Mouse (Mus musculus) thymus, postnatal 25 days (tissue): ENCODE measurements at regions not wholly inside any gene's neighbourhood (a gene's known extent, or its start where the extent isn't known, plus 50 kb on each side); places are given as distances from the start of the nearest gene placed in this dataset.

Experiments used
- DNase-seq: peaks from one replicate; pipeline ENCODE4 v3.0.0; 2022

DNA sequence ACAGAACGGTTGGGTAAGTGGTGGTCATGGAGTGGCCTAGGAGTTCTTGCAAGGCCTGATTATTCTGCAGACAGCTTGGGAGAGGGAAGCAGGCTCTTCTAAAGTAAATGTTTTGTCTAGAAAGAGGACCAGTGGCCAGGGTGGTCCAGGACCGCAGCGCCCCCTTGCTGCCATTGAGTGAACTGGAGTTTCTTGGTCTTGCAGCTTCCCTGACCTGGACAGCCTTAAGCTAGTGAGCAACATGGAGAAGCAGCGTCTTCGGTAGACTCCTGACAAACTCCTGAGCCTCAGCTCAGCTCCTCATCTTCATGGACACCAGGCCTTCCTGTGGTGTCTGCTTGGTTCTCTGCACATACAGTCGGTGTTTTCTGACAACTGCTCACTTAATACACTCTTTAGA is 376.4 kb downstream of the Nkx6-1 start:
- peak; percentile 2 for DNase-seq

DNA sequence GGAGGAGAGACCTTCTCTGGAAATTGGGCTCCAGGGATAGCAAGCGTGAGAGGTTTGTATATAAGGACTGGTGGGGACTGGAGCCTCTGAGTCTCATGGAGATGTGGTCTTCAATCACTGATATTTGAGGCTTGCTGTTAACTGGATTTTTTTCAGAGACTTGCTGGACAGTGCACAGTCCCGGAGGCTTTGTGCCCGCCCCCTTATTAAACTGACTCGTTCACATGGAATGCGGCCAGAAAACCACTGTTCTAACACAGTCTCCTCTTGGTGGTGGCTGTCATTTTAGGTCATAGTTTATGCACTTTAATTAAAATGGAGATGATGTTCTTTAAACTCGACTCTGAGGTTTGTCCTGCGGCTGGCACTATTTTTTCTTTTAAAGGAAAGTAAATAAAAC is 378.9 kb downstream of the Nkx6-1 start:
- DNase-seq = no peak

DNA sequence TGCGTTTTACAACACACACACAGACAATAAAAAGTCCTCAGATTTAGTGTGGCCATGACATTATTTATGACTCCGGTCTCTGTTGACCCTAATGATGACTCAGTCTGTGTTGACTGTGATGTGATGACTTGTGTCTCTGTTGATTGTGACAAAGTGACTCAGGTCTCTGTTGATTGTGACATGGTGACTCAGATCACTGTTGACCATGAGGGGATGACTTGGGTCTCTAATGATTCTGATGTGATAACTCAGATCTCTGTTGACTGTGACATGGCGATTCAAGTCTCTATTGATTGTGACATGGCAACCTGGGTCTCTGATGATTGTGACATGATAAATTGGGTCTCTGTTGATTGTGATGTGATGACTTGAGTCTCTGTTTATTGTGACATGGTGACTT is 405.0 kb downstream of the Gpat3 start:
- no peak for DNase-seq

DNA sequence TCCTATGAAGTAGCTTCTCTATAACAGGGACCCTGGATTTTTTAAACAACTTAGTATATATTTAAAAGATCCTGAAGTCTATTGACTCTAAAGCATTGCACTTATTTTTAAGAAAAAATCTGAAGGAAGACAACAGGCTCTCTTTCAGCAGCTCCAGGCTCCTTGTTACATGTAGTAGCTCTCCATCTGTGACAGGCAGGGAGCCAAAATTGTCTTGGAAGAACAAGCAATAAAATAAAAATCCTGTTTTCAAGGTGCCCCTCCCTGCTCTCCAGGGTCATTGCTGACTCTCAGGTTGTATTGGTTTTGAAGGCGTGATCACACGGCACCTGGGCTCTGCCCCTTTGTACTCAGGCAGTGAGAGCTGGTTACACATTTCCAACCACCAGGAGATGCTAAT is 397.1 kb downstream of the Gpat3 start:
- no peak for DNase-seq

DNA sequence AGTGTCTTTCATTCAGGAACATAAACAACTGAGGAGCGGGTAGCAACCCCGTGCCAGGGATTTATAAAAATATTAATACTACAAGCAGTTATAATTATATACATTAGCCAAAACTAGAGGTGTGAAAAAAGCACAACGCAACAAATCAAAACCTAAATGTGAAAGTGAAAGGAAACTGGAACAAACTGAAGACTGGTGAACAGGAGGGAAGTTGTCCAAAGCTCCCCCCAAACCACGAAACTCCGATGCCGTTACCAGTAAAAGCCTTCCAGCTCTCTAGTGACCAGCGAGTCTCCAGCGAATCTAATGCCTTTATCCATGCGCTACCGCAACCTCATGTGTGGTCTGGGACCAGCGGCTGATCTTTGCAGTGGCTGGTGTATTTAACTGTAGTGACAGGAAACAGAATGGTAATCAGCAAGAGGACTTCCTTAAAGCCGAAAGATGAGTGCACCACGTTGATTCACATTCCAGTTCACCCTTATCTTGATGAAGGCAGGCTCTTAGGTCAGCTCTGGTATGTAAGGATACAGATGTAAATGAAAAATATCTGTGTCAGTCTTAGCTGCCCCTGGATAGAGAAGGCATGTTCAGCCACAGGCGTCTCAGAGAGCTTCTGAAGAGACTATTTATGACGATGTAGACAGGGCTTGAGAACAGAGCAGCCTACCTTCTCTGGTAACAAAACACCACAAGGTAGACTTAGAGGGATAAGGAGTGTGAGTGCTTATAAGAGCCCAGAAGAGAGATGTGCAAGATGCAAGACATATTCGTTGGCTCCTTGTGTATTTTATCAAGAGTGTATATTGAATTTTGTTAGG is 394.0 kb downstream of the Gpat3 start:
- peak; percentile 32 for DNase-seq

DNA sequence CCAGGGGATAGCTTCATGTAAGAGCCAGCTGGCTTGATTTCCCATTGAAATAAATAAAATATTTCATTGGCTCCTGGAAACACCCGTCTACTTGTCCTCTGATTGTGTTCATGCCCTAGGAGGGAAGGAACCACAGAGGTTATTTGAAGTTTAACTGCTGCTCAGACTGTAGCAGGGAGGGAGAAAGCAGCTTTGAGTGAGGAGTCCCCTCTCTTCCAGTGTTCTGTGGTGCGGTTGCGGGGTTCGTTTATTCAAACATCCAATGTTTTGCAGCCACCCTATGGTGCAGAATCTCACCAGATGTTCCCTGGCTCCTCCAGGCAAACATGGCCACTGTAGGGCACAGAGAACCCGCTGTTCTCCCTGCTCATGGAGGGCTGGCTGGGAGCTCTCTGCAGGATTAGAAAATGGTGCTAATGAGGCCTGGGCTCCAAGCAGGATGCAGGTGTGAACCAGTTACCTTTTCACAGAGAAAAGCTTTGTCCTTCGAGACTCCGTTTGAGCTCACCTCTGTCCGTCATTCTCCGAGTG is 390.7 kb downstream of the Gpat3 start:
- DNase-seq = no peak

DNA sequence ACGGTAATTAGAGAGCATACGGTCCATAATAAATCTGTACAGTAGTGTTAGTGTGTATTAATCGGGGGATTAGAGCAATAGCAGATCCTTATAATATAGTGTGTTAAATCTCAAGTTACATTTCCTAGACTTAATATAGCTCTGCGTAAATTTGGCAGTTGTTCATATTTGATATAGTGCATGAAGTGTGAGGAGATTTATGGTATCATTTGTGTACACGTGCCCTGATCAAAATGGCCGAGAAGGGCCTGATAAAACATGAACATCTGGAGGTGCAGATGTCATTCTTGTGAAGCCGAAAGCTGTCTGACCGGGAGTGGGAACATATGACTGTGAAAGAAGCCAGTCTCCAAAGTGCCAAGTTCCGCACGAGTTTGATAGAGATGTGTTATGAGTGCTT is 376.9 kb downstream of the Gpat3 start:
- DNase-seq = no peak

DNA sequence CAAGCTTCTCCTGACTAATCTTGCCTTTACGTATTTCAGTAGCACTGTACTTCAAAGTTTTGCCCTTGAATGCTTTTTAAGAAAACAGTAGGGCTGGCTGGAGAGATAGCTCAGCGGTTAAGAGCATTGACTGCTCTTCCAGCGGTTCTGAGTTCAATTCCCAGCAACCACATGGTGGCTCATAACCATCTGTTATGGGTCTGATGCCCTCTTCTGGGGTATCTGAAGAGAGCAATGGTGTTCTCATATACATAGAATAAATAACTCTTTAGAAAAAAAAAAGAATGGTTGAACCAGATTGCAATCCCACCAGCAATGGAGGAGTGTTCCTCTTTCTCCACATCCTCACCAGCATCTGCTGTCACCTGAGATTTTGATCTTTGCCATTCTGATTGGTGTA is 372.6 kb downstream of the Gpat3 start:
- no peak for DNase-seq

DNA sequence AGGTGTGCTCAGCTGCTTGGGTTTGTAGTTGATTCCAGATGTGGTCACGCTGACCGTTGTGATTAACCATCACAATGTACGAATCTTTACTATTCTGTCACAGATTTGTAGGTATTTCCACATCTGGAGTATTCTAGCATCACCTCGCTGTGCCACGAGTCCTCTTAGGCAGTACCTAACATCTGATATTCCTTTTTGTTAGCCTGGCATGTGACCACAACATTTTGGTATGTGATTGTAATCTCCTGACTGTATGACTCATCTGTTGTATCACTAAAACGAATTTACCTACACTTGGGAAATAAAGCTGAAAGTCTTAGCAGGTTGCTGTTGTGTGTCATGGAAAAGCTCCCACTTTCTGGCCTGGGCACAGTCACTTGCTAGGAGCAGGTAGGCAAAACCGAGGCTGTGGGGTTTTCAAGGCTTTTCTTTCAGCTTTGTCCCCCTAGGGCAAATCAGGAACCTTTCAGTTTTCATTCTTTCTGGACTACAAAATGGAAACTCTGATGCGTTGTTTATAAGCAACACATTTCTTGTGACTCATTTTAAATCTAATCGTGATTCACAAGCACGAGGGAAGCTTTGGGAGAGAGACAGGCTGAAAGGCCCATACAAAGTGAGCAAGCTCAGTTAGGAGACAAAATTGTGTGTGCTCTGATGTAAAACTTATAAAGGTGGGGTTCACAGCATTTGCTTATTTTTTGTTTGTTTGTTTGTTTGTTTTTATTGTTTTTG is 371.5 kb downstream of the Gpat3 start:
- DNase-seq = no peak

DNA sequence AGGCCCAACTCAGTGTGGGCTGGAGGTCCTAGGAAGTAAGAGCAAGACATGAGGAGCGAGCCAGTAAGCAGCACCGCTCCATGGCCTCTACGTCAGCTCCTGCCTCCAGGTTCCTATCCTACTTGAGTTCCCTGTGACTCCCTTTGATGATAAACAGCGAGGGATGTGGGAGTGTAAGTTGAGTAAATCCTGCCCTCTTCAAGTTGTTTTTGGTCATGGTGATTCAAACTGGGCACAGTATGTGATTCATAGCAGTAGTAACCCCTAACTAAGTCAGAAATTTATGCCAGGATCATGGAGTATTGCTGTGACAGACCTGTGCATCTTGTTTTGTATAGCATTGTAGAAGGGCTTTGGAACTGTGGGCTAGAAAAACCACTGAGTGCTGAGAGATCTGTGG is 366.5 kb downstream of the Gpat3 start:
- DNase-seq = no peak

DNA sequence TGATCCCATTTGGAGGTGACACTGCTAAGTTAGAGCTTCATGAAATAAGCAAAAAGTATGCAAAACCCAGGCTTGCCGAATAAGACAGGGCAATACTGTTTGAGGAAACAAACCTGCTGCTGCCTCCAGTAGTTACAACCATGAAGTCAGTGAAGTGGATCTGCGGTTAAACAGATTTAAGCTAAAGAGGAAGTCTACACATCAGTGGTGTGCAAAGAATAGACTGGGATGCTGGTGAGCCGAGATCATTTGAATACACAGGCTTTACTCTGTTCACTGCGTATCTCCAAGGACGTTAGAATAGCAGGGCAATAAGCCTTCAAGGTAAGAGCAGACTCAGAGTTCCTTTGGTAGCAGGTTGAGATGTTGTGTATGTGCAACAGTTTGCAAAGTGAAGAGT is 362.6 kb downstream of the Gpat3 start:
- DNase-seq = no peak

DNA sequence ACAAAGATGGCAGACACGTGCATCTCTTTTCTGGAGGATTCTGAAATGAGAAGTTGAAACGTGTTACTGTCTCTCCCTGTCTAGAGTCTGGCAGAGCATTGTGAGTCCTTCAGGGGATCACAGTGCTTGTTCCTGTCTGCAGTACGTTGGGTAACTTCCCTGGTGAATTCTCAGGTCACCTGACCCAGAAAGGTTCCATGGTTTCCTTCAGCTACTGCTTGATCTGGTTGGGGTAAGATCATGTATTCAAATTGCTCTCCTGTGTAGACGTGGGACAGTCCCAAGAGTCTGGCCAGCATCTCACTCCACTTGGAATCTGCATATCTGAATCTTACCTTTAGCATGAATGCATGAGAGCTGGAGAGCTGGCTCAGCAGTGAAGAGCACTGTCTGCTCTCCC is 350.0 kb downstream of the Gpat3 start:
- no peak for DNase-seq

DNA sequence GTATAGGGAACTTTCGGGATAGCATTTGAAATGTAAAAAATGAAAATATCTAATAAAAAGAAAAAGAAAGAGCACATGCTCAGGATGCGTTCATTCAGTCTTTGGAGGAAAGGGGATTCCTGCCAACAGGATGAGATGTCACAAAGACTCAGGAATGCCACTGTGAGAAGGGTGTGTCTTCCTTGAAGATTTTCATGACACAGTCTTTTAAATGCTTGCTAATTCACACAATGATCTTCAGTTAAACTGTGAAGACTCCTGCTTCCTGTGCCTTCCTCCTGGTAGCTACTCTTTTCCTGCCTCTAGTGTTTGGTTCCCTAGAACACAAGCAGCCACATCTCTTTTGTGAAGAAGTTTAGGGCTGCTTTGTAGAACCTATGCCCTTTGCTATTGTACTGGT is 345.5 kb downstream of the Gpat3 start:
- DNase-seq = no peak

DNA sequence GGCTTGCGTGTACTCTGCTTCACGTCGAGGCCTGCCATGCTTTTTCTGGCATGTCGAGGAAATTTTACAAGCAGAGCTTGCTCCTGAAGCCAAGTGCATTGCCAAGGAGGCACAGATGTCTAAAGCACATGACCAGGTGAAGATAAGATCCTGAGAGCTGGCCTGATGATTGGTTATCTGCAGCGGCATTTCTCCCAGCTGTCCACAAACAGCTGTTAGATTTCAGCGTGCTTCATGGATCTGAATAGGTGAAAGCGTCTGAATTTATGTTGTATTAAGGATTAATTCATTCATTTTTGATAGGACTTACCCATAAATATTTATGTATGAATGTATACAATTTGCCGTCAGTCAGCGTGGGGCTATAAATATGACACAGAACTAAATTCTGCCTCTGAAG is 327.7 kb downstream of the Gpat3 start:
- no peak for DNase-seq

DNA sequence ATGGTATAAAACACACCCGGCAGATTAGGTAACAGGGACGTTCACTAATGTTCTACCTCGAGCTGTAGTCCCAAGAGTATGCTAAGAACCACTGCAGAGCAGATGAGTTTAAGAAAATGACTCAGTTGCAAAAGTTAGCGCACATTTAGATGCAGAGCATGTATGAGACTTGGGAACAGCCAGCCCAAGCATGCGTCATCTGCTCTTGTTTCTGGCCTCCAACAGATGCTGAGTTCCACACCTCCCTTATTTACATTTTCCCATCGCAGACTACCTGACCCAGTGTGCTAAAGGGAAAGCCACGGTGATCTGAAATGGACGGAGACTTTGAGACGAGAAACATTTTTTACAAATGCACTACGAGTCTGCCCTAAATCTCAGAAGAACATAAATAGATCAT is 327.3 kb downstream of the Gpat3 start:
- DNase-seq = no peak

DNA sequence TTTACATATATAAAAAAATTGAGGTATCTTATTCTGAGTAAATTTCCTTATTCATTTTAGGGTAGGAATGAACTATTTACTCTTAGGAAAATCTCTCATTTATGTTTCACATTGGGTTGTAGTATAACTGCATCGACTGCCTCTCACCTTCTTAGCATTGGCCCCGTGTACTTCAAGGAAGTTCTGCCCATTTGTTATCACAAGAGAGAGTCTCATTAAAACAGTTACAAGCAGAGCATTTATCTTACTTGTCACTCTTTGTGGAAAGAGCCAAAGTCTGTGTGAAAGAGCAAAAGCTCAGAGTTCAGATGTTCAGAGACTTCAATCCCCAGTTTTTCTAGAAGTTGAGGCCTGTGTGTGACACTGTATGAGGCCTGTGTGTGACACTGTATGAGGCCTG is 323.6 kb downstream of the Gpat3 start:
- no peak for DNase-seq

DNA sequence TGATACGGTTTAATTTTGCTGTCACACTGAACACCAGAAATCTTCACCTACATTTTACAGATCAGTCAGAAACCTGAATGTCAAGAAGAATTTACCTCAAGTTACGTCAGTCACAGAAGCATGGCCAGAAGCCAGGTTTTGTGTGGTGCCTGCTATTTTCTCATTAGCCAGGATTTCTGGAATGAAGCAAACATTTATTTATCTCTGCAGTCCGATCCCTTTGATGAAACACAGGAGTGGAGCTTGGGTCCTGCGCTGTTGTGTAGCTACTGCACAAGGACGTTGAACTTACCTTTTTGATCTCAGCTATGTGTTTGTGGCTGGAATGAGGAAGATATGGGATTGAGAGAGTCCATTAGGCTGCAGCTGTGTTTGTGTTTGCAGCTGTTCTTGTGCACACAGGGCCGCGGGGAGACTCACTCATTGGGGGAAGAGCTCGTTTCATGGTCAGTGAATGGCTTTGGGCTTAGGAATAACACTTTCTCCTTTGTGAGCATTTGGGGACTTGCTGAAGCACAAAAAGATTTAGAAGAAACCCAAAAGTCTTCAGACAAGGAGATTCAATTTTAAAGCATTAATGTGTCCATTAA is 318.2 kb downstream of the Gpat3 start:
- DNase-seq = no peak

DNA sequence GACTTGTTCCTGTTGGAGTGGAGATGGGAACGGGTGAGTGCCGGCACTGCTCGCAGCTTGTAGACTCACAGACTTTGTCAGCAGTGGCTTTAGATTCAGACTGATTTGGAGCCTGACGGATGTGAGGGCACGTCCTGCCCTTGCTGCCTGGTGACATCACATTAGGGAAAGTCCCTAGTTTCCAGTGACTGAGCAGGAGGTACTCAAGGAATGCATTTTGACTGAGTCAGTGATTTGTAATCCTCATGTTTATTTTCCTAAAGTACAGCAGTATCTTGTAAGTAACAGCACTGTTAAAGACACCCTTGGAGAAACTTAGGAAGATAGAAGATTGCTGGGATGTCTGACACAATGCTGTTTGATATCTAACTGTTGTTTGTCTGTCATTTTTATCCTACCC is 317.6 kb downstream of the Gpat3 start:
- no peak for DNase-seq

DNA sequence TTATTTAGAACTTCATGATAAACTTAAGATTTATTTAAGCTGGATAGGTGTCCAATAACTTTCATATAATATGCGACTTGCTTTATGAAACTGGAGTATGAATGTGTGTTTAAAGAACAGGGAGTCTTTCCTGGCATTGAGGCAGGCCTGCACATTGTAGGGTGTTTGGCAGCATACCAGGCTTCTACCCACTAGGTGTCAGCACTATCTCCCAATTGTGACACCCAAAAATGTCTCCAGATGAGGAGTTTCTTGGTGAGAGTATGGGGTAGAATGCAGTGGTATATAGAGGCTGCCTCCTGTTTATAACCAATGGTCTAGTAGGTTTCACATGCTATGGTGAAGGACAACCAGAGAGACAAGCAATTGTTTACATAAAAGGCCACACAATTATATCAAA is 311.9 kb downstream of the Gpat3 start:
- DNase-seq = no peak

DNA sequence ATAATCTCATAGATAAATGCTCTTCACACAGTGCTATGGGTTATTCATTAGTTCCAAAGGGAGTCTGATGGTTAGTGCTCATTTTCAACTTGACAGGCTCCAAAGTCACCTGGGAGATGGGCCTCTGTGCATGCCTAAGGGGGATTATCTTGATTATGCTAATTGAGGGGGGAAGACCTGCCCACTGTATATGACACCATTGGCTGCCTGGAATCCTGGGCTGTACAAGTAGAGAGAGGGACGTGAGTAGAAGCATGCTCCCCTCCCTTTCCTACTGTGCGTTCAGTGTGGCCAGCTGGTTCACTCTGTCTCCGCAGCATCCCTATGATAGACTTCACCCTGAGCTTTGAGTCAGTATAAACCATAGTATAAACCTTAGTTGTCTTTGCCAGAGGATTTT is 300.8 kb downstream of the Gpat3 start:
- DNase-seq = no peak

DNA sequence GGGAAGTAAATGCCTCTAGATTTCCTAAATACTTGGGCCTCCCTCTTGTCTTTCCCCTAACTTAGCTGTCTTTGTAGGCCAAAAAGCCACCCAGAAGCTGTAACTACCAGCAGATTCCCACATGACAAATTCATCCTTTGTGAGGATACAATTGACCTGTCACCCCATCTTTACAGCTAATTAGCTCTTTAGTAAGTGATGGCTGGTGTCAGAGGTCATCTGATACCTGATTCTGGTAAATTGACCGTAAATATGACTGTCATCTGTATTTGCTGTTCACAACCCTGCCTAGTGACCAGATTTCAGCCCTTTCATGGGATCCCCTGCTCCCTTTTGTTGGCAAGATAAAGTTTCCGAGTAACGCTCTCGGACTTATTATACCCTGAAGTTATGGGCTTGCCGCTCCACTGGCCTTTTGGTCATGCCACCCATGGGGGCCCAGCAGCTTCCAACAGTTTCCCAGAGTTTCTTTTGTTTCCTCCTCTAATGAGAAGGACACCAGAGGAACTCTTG is 279.5 kb downstream of the Gpat3 start:
- DNase-seq = no peak

DNA sequence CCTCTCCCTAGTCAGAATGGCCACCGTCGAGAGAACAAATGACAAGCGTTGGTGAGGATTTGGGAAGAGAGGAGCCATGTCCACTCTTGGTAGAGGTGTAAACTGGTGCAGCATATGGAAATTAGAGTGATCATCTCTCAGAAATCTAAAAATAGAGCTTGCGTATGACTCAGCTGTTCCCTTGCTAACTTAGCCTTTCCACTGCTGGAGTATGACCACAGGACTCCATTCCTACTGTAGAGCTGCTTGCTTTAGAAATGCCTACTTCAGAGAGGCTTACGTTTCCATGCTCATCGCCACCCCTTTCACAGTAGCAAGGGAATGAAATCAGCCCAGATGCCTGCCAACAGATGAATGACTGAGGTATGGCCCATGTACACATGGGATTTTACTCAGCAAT is 277.4 kb downstream of the Gpat3 start:
- DNase-seq = no peak

DNA sequence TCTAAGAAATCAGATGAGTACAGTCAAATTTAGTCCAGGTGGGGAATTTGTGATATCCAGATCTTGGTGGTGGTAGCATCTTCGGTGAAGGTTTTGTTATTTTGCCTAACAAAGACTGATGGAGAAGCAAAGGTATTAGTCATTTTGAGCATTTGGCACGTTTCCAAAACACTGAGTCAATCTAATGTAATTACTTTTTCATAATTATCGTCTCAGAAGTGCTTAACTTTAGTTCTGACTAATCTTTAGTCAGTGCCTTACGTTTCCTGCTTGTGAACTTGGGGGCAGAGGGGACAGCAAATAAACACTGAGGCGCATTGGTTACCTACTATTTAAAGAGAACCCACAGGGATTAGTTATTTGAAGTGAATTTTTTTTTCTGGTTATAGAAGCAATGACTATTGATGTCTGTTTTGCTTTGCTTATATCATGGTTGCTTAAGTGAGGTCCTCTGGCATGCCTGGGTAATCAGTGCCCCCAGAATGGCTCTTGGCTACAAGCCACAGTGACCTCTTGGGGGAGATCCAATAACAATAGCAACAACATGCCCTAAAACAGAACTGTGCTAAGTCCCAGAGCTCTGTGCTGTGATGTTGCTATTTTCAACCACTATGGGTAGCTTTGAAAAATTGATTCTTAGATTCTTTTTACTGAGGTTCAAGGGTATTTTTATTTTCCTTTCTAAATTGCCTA is 275.1 kb downstream of the Gpat3 start:
- no peak for DNase-seq
